Mouse (Mus musculus) layer of hippocampus, adult 2 months (tissue): ENCODE results near the gene Hs6st1. TPM values are rescaled to one million over a fixed set of nuclear protein-coding genes. Genes with fewer than 3 reads are reported as not detected.

Source experiments
- DNase-seq, 2 experiments: peaks; one replicate each; pipeline ENCODE4 v3.0.0; 2022; ENCODE audit warnings: low spot score in 2 of 2
- H3K27ac ChIP-seq: fragments of 200-600 bp; 2 replicates; pipeline ENCODE4 v1.8.1; 2022
- H3K4me3 ChIP-seq: fragments of 200-600 bp; 2 replicates; pipeline ENCODE4 v1.8.1; 2022; ENCODE audit warnings: mild to moderate bottlenecking
- CTCF ChIP-seq: fragments of 200-600 bp; conservative IDR thresholded peaks from 2 replicates; pipeline ENCODE4 v1.8.1; 2022; ENCODE audit warnings: antibody characterized with exemption, mild to moderate bottlenecking, moderate library complexity
- microRNA-seq, 2 experiments: library from miRNA; unstranded; fragments of <30 nt; microRNA quantifications; one replicate each; pipeline ENCODE4 v1.2.0; 2021
- total RNA-seq, 2 experiments: library from RNA; stranded (reverse); gene quantifications; 2 replicates each; pipeline ENCODE4 v1.2.3; 2021

Gene Hs6st1
- total RNA-seq, 2 experiments from 2014 or later: 37.7 to 38.3 TPM

GRCm38 (mm10) chr1:36130307-36131035 is 62.3 kb downstream of the Hs6st1 start:
- H3K4me3 ChIP-seq: no peak overlapping the region
- DNase-seq: no peak
- no peak for TF ChIP-seq CTCF

DNA sequence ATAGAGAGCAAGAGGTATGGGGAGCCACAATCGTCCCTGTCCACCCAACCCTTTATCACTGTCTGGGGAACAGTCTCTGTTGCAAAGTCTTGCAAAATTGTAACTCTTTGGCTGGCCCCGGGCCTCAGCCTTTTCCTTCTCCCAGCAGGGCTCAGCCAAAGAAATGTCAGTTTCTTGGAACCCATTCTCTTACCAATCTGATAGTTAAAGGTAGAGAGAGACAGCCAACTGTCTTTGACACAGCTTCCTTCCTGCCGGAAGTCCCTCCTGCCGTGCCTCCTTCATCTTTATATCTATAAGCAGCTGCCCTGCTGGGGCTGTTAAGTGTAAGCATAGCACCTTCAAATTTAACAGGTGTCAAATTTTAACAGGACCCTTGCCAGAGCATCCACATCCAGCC is 63.0 kb downstream of the Hs6st1 start:
- H3K27ac ChIP-seq: no peak overlapping the region
- TF ChIP-seq CTCF: no peak
- no peak for DNase-seq
- no peak overlapping the region for H3K4me3 ChIP-seq

More at GRCm38 (mm10) chr1:36130307-36131035, 62.3 kb downstream of the Hs6st1 start:
- H3K27ac ChIP-seq: no peak overlapping the region

- no peak for DNase-seq
- no peak for TF ChIP-seq CTCF
- no peak overlapping the region for H3K4me3 ChIP-seq
- H3K27ac ChIP-seq: no peak overlapping the region
Observed at GRCm38 (mm10) chr1:36131766-36132165, 63.6 kb downstream of the Hs6st1 start.

- TF ChIP-seq CTCF: no peak
- no peak for DNase-seq
- Histone ChIP-seq H3K4me3 (no peak overlapping the region), H3K27ac (no peak overlapping the region)
Observed at GRCm38 (mm10) chr1:36132211-36132610, 64.0 kb downstream of the Hs6st1 start.

- no peak for TF ChIP-seq CTCF
- no peak for DNase-seq
Observed at GRCm38 (mm10) chr1:36133041-36133440, 64.8 kb downstream of the Hs6st1 start.

DNA sequence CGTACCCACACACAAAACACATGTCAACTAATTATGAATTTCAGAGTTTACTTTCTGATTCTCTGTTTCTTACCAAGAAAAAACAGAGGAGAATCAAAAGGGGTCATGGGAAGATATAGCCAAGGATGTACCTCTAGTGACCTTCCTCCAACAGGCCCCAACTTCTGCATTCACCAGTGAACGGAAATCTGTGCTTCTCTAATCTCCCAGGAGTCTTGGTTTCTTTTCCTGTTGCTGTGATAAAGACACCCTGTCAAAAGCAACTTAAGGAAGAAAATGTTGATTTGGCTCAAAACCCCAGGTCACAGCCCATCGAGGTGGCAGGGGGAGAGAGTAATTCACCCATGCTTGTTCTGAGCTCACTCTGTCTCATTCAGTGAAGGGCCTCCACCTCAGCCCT is 65.4 kb downstream of the Hs6st1 start:
- 0 out of 2 replicates have a peak overlapping the region, but pooled peaks have one; percentile 10 for H3K27ac ChIP-seq
- H3K4me3 ChIP-seq: no peak overlapping the region
- TF ChIP-seq CTCF: no peak
- DNase-seq: no peak

More at GRCm38 (mm10) chr1:36133041-36133440, 64.8 kb downstream of the Hs6st1 start:
- Histone ChIP-seq H3K27ac (no peak overlapping the region), H3K4me3 (no peak overlapping the region)

GRCm38 (mm10) chr1:36134584-36134983 is 66.4 kb downstream of the Hs6st1 start:
- peak; percentile 85 for TF ChIP-seq CTCF
- no peak overlapping the region for H3K27ac ChIP-seq
- DNase-seq: peak; percentile 46 to 71

DNA sequence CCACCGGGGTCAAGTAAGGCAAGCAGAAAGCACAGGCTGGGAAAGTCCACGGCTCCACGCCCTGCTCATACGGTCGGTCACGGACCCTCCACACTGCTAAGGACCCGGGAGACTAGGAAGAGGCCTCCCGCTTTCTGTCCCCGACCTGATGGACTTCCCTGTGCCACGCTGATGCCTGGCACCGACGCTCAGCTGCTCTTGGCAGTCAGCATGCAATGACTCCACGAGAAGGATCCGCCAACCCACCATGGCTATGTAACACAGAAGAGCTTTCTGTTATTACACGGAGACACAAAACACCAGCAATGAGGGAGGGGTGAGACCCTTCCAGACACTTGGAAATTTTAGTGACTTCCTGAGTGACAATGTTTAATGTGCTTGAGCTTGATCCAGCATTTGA is 72.1 kb downstream of the Hs6st1 start:
- no peak overlapping the region for H3K4me3 ChIP-seq
- no peak for TF ChIP-seq CTCF
- peak; percentile 10 to 20 for DNase-seq
- H3K27ac ChIP-seq: peak overlapping the region; percentile 53

More at GRCm38 (mm10) chr1:36134584-36134983, 66.4 kb downstream of the Hs6st1 start:
- H3K4me3 ChIP-seq: no peak overlapping the region

DNA sequence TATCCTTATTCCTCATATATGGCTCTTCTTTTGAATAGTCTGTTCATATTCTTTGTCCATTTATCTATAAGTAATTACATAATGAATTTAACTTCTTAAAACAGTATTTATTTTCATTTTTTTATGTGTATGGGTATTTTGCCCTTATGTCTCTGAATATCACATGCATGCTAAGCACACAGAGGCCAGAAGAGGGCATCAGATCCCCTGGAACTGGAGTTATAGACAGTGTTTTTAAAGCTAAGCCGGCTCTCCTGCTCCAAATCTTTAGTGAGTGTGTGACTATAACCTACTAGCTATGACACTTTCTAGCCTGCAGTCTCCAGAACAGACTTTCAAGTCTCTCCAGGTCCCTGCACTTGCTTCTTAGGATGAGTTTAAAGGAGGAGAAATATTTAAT is 76.8 kb downstream of the Hs6st1 start:
- TF ChIP-seq CTCF: peak; percentile 86
- H3K27ac ChIP-seq: no peak overlapping the region
- DNase-seq: peak; percentile 33 to 56
- H3K4me3 ChIP-seq: no peak overlapping the region

GRCm38 (mm10) chr1:36148809-36149208 is 80.6 kb downstream of the Hs6st1 start:
- H3K27ac ChIP-seq: no peak overlapping the region

GRCm38 (mm10) chr1:36149411-36149810 is 81.2 kb downstream of the Hs6st1 start:
- no peak overlapping the region for H3K4me3 ChIP-seq
- TF ChIP-seq CTCF: peak; percentile 77
- peak in 1 of 2 experiments; percentile 23 for DNase-seq
- no peak overlapping the region for H3K27ac ChIP-seq

More at GRCm38 (mm10) chr1:36148809-36149208, 80.6 kb downstream of the Hs6st1 start:
- DNase-seq: no peak
- TF ChIP-seq CTCF: no peak
- H3K4me3 ChIP-seq: no peak overlapping the region

Small RNA genes within 50 kb of the gene (microRNA-seq; reads per million reads assigned to microRNA genes)
- gene Mir6897: 3.8 to 5.5 reads per million in 2 experiments

Other genes with a start within 250 kb of the Hs6st1 start
- 10 to 100 TPM; 37.1 to 39.0 TPM for gene Uggt1, start 176.3 kb downstream of the Hs6st1 start, total RNA-seq
- gene Neurl3, start 206.3 kb downstream of the Hs6st1 start, total RNA-seq: under 1 TPM; 0.44 to 0.92 TPM
- gene Arid5a, start 239.3 kb downstream of the Hs6st1 start, total RNA-seq: 10 to 100 TPM; 15.1 to 15.4 TPM